Mouse (Mus musculus): Measurements from ENCODE around the gene Sgo2a.
"Not testable (repeated sequence)": the region's sequence is repeated elsewhere in the genome, so short reads cannot be mapped to it uniquely, and the experiment has no call there.

The Sgo2a gene

GRCm38 (mm10) chr1:57995432-57996132 lies at the start of gene Sgo2a:
Gene Sgo2a, plus strand, starts transcription at chr1:57995971.
- DNase-seq (ENCODE audit: low spot score in 2 of 2), result peak; percentile 80 to 92

DNA sequence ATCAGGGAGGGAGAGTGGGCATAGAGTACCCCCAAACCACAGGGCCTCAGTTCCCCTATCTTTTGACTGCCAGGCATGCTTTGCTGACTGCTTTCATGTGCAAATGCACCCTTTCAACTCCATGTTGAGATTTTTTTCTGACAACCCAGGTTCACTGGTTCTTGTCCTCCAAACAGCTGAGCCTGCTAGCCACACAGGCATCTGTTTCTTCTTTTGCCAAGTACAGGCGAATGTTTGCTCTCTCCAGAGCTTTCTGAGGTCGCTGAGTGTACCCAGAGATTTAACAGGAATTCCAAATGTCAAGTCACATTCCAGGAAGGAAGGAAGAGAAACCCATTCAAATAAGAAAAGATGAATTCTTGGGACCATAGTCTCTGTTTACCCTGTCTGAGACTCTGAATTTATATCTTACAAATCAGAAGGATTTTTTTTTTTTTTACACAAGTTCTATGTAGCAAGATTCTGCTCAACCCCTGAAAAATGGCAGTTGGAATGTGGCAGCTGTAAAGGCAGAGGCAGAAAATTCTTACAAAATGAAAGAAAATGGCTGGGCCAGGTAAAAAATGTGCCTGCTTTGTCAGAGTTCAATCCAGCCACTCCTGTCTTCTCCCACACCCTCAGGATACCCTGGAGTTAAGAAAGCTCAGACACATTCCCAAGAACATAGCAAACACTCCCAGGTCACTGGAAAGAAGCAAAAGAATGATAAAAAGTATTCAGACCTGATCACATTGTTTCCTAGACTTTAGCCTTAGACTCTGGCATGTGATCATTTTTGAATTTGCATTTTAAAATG lies 48.0 kb upstream of the Sgo2a start:
- DNase-seq (ENCODE audit: low spot score in 2 of 2), result no peak

DNA sequence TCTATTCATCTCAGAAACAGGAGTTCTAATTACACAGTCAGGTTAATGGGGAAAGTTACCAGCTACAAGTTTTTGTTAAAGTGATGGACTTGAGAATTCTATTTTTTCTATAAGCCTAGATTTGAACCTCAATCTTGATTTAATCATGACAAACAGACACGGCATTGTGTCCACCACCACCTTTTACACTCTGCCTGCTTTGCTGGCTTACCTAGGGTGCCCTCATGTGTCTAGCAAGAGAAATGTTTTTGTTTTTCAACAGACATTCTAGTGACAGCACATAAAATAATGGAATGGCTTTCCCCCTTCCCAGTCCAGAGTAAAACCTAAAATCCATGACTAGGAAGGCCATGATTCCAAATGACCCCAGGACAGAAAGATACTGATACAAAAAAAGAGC lies 46.6 kb upstream of the Sgo2a start:
- no peak for DNase-seq (ENCODE audit: low spot score in 2 of 2)

DNA sequence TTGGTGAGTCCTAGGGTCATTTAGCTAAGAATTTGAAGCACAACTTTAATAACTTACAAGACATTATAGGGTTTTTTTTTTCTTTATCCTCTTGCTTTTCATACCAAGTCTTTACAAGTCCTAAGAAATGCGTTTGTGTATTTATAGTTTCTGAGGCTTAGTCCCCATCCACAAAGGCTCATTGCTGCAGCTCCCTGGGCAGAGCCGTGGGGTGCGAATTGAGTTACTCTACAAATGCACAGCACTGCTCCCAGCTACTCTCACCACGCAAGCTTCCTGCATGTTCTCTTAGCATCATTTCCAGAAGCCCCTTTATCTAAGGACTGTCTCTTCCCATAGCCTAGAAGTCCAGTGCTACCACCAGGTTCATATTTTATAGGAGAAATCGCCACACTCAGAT lies 46.1 kb upstream of the Sgo2a start:
- DNase-seq (ENCODE audit: low spot score in 2 of 2), result no peak

DNA sequence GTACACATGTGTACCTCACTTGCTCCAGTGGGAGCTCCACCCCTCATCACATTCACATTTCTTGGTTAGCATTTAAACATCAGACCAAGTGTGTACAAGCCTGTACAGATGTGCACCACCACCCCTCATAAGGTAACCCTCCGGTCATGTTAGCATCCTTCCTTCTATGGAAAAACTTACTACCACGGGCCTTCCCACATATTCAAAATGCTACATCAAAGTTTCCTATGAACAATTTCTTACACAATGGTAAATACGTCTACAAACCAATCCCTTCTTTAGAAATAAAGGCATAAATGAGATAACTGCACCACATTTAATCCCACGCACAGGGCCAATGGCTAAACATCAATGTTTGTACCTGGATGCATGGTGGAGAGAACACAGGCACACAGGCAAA lies 43.3 kb upstream of the Sgo2a start:
- no peak for DNase-seq (ENCODE audit: low spot score in 2 of 2)

GRCm38 (mm10) chr1:57953586-57954375 lies 42.0 kb upstream of the Sgo2a start:
- no peak for DNase-seq (ENCODE audit: low spot score in 2 of 2)

DNA sequence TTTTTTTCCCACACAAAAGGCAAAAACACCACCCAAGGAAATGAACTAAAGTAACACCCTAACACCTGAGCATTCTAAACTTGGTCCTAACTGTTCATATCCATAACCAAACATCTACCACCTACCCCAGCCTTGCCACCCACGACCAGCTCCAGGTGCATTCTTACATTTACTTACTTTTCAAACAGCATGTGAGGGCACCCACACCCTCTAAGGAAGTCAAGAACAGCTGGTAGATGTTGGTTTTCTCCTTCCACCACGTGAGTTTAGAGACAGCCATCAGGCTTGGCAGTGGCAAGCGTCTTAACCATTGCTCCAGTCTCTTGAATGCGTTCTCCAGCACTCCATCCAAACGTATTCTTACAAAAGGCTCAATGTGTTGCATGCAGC lies 41.4 kb upstream of the Sgo2a start:
- no peak for DNase-seq (ENCODE audit: low spot score in 2 of 2)

- no peak for DNase-seq (ENCODE audit: low spot score in 2 of 2)
These were observed 40.0 kb upstream of the Sgo2a start for GRCm38 (mm10) chr1:57955774-57956173.

DNA sequence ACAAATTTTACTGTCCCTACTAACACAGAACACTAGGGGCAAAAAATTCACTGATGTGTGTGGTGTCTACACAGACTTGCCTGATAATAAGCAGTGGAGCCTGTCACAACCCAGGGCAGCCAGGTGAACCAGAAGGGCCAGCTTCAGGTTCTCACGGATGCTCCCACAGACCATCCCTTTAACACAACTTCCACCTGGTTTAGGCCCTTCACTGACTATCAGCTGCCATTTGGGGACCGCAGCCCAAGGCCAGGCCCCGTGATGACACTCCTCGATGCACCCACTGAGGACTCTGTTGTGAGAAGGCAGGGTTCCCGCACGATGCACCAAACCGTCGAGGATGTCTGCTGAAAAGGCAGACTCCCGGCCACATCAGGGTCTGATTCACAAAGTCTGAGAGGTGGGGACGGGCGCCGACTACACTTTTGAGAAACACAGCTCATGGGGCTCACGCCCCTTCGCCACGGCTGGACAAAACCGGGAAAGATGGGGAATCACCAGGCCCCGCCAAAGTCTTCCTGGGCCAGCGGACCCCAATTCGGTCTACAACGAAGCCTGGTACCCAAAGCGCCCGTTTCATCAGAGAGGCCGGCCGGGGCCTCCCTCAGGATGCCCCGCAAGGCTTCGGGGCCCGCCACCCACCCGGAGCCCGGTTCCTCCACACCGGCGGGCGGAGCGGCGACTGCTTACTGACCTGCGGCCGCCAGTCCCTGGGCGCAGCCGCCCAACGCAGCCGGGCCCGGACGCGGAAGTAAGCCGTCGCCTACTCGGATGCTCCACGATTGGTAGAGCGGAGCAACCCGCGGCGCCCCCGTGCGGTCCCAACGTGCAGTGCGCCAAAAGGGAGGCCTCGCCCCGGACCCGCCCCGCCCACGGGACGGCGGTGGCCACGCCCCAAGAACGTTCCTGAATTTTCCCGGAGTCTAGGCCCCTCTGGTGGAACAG lies 26.2 kb upstream of the Sgo2a start:
- peak; percentile 93 to 94 for DNase-seq (ENCODE audit: low spot score in 2 of 2)

GRCm38 (mm10) chr1:57971588-57971987 lies 24.2 kb upstream of the Sgo2a start:
- no peak for DNase-seq (ENCODE audit: low spot score in 2 of 2)

- no peak for DNase-seq (ENCODE audit: low spot score in 2 of 2)
These were observed 18.9 kb upstream of the Sgo2a start for GRCm38 (mm10) chr1:57976860-57977259.

DNA sequence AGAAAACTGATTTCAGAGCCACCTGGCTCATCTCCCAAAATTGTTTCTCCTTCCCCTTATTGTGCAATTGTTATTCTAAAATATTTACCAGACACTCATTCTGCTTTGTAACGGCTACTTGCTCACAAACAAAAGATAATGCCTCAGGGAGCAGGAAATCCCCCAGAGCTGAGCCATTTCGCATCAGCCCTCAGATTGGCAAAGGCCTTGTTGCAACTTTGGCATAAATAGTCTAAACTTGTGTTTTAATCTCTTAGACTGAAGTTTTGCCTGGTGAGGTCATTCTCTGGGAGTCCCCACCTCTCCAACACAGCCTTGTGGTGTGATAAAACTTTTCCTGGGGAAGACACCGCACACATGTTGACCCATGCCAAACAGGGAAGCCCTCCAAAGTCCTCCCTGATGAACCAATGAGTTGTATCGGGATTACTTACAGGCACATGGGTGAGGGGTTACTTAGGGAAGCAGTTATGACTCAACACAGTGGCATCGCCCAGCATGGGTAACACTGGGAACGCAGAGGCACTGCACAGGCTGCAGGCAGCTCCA lies 6.6 kb upstream of the Sgo2a start:
- no peak for DNase-seq (ENCODE audit: low spot score in 2 of 2)

- no peak for DNase-seq (ENCODE audit: low spot score in 2 of 2)
These were observed 4.5 kb upstream of the Sgo2a start for GRCm38 (mm10) chr1:57991277-57991676.

DNA sequence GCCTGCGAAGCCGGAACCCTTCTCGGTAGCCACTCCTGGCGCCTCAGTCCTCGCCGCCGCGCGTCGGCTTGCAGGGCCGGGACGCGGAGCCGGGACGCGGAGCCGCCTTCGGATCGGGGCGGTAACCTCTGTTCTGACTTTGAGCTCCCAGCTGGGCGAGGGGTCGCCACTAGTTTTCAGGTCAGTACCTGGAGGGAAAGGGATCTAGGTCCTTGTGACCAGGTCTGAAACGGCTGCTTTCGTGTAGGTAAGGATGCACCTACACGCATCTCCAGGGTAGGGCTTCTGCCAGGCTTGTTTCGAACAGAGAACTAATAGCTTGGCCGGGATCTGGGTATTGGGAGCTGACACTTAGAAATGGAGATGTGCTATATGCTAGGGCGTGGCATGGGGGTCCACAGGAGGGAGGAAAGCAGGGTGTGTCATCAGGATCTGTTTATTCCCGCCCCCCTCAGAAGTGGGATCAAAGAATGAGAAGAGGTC lies 403 bp downstream of the Sgo2a start:
- DNase-seq (ENCODE audit: low spot score in 2 of 2), result peak in 1 of 2 experiments; percentile 1

- DNase-seq (ENCODE audit: low spot score in 2 of 2), result no peak
These were observed 2.4 kb downstream of the Sgo2a start for GRCm38 (mm10) chr1:57998146-57998545.

DNA sequence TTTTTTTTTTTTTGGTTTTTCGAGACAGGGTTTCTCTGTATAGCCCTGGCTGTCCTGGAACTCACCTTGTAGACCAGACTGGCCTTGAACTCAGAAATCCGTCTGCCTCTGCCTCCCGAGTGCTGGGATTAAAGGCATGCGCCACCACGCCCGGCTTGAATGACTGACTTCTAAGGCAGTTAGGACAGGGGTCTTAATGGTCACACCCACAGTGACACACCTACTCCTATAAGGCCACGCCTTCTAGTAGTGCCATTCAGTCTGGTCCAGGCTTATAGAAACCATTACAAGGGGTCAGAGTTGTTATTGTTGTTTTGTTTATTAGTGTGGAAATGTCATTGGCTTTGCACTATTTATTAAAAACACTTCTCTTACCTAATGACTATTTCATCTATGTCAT lies 10.6 kb downstream of the Sgo2a start:
- DNase-seq (ENCODE audit: low spot score in 2 of 2), result not testable (repeated sequence)

- DNase-seq (ENCODE audit: low spot score in 2 of 2), result no peak
These were observed 23.1 kb downstream of the Sgo2a start, which contains the start of gene Kctd18 for GRCm38 (mm10) chr1:58018856-58019255. Gene Kctd18, minus strand, starts transcription at chr1:58018956.

DNA sequence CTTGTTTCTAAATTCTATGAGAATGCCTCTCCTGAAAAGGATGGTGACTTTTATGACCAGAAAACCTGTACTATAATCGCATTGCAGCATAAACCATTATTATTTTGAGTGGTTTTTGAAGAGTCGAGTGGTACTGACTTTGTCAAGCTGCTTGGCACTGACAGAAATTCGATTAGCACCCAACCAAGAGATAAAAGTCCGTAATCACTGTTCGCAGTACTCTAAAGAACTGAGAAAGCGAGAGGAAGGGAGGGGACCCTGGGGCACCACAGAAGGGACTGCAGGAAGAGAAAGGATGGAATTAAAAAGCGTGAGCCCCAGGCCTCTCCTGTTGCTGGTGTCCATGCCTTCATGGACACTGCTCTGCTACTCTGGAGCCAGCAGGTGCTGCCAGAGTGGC lies 31.9 kb downstream of the Sgo2a start:
- no peak for DNase-seq (ENCODE audit: low spot score in 2 of 2)

DNA sequence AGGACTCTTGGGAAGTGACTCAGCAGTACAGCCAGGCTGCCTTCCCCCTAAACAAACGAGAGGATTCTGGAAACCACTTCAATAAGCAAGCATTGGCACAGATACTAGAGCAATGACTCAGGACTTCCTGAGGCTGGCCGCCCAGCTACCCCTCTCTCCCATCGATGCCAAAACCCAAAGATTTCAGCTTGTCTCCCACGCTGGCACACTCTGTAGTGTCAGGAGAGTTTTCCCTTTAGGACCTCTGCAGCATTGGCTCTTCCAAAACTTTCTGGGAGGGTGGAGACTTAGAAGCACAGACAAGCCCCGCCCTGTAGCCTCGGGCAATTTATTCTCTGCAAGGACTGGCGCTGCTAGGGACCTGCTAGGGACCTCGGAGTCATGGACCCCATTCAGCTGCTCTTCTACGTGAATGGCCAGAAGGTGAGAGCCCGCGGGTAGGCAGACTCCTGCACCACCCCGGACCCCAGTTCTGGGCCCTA lies 33.9 kb downstream of the Sgo2a start, which contains the start of gene Aox1:
Gene Aox1 (plus strand): TSS at position 296 of the 482 bp plus-strand sequence.
- DNase-seq (ENCODE audit: low spot score in 2 of 2), result no peak

DNA sequence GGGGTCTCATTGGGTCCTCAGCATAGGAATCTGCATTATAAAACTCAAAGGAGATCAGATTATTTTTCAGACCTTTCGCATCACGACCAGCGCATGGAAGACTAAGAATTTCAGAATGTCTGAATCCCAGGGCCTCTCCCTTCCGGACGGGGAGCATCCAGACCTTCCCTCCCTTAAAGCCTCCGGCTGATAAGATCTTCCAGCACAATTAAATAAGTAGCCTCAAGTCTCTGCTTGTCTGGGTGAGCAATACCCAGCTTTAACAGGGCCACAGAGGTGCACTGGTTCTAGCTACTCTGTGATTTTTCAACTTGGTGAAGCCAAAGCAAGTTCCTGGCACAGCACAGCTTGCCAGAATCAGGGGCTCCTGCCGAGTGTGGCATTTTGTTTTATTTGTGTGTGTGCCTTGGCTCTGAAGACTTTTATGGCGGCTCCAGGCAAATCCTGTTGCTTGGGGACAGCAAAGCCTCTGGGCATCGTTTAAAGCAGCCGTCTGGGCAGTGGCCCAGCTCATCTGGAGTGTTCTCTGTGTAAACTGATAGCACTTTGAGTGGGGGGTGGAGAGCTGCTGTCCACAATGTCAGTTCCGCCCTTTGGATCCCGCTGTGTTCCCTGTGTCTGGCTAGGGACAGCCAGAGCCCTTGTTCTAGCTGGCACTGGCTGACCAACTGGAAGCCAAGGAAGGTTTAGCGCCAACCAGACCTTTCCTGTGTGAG lies 34.5 kb downstream of the Sgo2a start:
- no peak for DNase-seq (ENCODE audit: low spot score in 2 of 2)

Data from spleen, postnatal 14 days (tissue).